Mouse (Mus musculus) heart, adult 2 months (tissue): ENCODE measurements around the gene P2ry6. TPM values are rescaled to one million over a fixed set of nuclear protein-coding genes. Genes with fewer than 3 reads are reported as not detected.

Experiments
- DNase-seq, 2 experiments: peaks; one replicate each; pipeline ENCODE4 v3.0.0; 2021
- H3K27ac ChIP-seq: fragments of 200-600 bp; 2 replicates; pipeline ENCODE4 v1.8.1; 2022
- H3K27me3 ChIP-seq: fragments of 200-500 bp; 2 replicates; pipeline ENCODE4 v1.6.1; 2012; ENCODE audit warnings: mild to moderate bottlenecking, low read length, inconsistent platforms, mixed read lengths; ENCODE audit not compliant: control insufficient read depth, insufficient read depth
- H3K36me3 ChIP-seq: fragments of 200-500 bp; 2 replicates; pipeline ENCODE4 v1.6.1; 2012; ENCODE audit warnings: low read length, inconsistent platforms; ENCODE audit not compliant: control insufficient read depth, insufficient read depth
- H3K4me1 ChIP-seq: fragments of 200-500 bp; 2 replicates; pipeline ENCODE4 v1.6.1; 2011; ENCODE audit warnings: low read length; ENCODE audit not compliant: control insufficient read depth, insufficient read depth
- H3K4me3 ChIP-seq: fragments of 200-600 bp; 2 replicates; pipeline ENCODE4 v1.8.1; 2022
- H3K79me2 ChIP-seq: fragments of 200-500 bp; replicated peaks from 2 replicates; pipeline ENCODE4 v1.6.1; 2012; ENCODE audit warnings: mild to moderate bottlenecking, inconsistent platforms, low read length, moderate library complexity, mixed read lengths; ENCODE audit not compliant: control insufficient read depth, insufficient read depth
- H3K9ac ChIP-seq: fragments of 200-500 bp; 2 replicates; pipeline ENCODE4 v1.6.1; 2012; ENCODE audit warnings: low read depth, mild to moderate bottlenecking, control low read depth, inconsistent platforms, low read length, mixed read lengths
- CTCF ChIP-seq: fragments of 200-600 bp; IDR thresholded peaks from 2 replicates; pipeline ENCODE4 v1.8.1; 2022; ENCODE audit warnings: antibody characterized with exemption, mild to moderate bottlenecking, moderate library complexity
- EP300 ChIP-seq: fragments of 200-500 bp; IDR thresholded peaks from 2 replicates; pipeline ENCODE4 v1.6.1; 2011; ENCODE audit warnings: low read depth, low read length, control low read depth; ENCODE audit not compliant: insufficient read depth
- POLR2A ChIP-seq: fragments of 200-500 bp; IDR thresholded peaks from 2 replicates; pipeline ENCODE4 v1.6.1; 2011; ENCODE audit warnings: mild to moderate bottlenecking, low read depth, low read length, control low read depth; ENCODE audit not compliant: insufficient read depth
- WGBS: fragments of 180-500 bp; shearing (Covaris S2); methylation state at CpG from one replicate; pipeline ENCODE4 v1.1.7; 2018; 5-methylcytosine and 5-hydroxymethylcytosine counted together
- intact Hi-C: fragments of 180-260 bp; cut with DNase I; formaldehyde crosslinking; loops from one replicate; pipeline ENCODE4 v1.15.1; 2025
- polyA plus RNA-seq: library from polyadenylated mRNA; depleted of rRNA; stranded (reverse); fragments of >200 nt; gene quantifications from 2 replicates; pipeline ENCODE4 v1.2.3, GENCODE M21; 2012
- total RNA-seq, 2 experiments: library from RNA; stranded (reverse); gene quantifications; 2 replicates each; pipeline ENCODE4 v1.2.3; 2021

Gene P2ry6
- total and polyA plus RNA-seq, 3 experiments, result 3.6 to 11.1 (median 4.2) TPM

DNA sequence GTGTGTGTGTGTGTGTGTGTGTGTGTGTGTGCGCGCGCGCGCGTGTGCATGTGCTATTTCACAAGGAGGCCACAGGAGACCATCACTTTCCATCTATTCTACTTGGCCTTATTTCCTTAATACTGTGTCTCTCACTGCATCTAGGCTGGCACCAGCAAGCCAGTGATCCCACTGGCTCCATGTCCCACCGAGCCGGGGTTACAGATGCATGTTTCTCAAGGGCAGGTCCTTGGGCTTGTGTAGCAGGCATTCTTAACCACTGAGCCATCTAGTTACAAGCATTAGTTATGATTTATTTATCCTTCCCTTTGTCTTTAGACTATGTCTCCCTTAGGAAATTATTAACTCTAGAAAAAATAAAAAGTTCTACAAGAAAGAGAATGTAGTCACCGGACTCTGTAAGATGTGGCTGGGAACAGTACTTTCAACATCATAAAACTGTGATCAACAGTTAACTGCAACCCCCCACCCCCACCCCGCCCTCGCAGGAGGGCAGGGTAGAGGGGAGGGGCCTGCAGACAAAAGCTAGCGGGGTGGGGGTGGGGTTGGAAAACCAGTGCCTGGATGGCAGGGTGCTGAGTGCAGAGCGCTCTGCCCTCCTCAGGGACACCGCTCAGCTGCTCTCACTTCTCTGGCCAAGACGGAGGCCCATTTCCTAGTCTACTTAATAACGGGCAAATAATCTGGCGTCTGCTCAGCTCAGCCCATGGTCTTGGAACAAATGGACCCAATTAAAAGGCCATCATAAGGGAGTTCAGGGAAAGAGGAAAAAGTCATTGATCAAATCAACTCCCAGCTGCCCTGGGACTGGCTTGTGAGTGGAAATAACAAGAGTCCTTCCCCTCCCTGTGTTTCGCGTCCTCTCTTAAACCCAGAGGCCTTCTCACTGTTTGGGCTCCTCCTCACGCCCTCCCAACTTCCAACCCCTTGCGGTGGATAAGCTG lies 10.3 kb upstream of the P2ry6 start:
- Histone ChIP-seq H3K79me2 (no peaks in the 10 kb centered on the region), H3K9ac (no peak overlapping the region), H3K36me3 (no peaks in the 10 kb centered on the region), H3K27ac (no peak overlapping the region), H3K4me1 (peaks cover 5% of the 10 kb centered on the region), H3K27me3 (no peaks in the 10 kb centered on the region), H3K4me3 (no peak overlapping the region)
- intact Hi-C loops, result loop anchor here (5.0 kb wide), 1 partner anchor 248 kb away; no protein-coding TSS in a partner anchor
- no peak for DNase-seq
- TF ChIP-seq CTCF, result no peak
- 0 out of 2 replicates have a peak, but pooled peaks have one; percentile 16 for TF ChIP-seq POLR2A
- no peak for TF ChIP-seq EP300
- 55% methylated on average over 21 of the region's 21 CpGs for WGBS

GRCm38 (mm10) chr7:100979175-100979574 lies 4.7 kb upstream of the P2ry6 start:
- intact Hi-C loops, result no loop called here
- TF ChIP-seq CTCF (no peak), EP300 (no peak), POLR2A (no peak)
- DNase-seq, result peak; percentile 75 to 81
- no peak overlapping the region for H3K4me3 ChIP-seq
- no peak overlapping the region for H3K9ac ChIP-seq
- no peaks in the 10 kb centered on the region for H3K36me3 ChIP-seq
- peaks cover 13% of the 10 kb centered on the region for H3K4me1 ChIP-seq
- WGBS, result 13% methylated on average over 2 of the region's 2 CpGs
- no peaks in the 10 kb centered on the region for H3K79me2 ChIP-seq
- peak overlapping the region; percentile 41 for H3K27ac ChIP-seq
- no peaks in the 10 kb centered on the region for H3K27me3 ChIP-seq

- 56% methylated on average over 5 of the region's 5 CpGs for WGBS
- intact Hi-C loops, result no loop called here
Observed at GRCm38 (mm10) chr7:100978171-100978570, 3.7 kb upstream of the P2ry6 start.

GRCm38 (mm10) chr7:100972875-100973274 lies 1.6 kb downstream of the P2ry6 start:
- no peak for TF ChIP-seq EP300
- no peak for TF ChIP-seq CTCF
- no peak overlapping the region for H3K27ac ChIP-seq
- peaks cover under 1% of the 10 kb centered on the region for H3K4me1 ChIP-seq
- no peaks in the 10 kb centered on the region for H3K36me3 ChIP-seq
- WGBS, result 64% methylated on average over 3 of the region's 3 CpGs
- intact Hi-C loops, result no loop called here
- H3K4me3 ChIP-seq, result no peak overlapping the region
- no peak for DNase-seq
- H3K27me3 ChIP-seq, result no peaks in the 10 kb centered on the region
- no peaks in the 10 kb centered on the region for H3K79me2 ChIP-seq
- no peak overlapping the region for H3K9ac ChIP-seq

More at GRCm38 (mm10) chr7:100978171-100978570, 3.7 kb upstream of the P2ry6 start:
- no peaks in the 10 kb centered on the region for H3K36me3 ChIP-seq
- H3K4me1 ChIP-seq, result peaks cover 13% of the 10 kb centered on the region
- no peak overlapping the region for H3K4me3 ChIP-seq
- no peak overlapping the region; the same call in 1 of the 2 replicates for H3K27ac ChIP-seq
- TF ChIP-seq POLR2A (no peak), CTCF (no peak), EP300 (no peak)
- no peaks in the 10 kb centered on the region for H3K79me2 ChIP-seq
- H3K9ac ChIP-seq, result no peak overlapping the region
- DNase-seq, result no peak
- no peaks in the 10 kb centered on the region for H3K27me3 ChIP-seq

DNA sequence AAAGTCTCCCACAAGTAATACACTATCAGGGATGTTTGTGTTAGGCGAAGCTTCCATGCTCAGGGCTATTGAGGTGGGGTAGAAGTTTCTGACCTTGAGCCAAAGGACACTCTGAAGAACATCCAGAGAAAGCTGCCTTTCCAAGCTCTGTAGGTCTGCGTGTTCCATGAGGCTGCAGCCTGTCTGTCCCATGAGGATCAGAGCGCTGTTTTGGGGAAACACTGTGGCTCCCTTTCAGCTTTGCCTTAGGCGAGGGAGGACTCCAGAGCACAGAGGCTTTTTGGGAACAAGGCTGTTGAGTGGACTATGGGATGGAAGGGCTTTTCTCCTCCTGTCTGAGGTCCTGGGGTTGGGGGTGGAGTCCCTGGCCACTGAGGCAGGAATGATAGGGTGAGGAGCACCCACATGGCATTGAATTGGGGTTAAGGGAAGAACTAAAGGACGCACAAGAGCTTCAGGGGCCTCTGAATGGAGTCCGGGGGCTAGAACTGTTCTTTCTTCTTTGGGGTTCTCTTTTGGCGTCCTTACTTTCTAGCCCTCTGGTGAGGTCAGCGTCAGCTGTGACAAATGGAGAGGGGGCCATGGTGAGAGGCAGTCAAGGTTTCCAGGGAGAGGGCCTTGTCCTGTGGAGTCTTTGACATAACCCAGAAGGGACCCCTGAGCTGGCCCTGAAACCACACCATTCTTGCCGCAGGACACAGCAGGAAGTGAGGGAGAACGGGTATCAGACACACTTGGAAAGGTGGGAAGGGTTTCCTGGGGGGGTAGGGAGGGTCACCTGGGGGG lies 5.4 kb downstream of the P2ry6 start:
- no peak overlapping the region for H3K4me3 ChIP-seq
- intact Hi-C loops, result no loop called here
- peaks cover 1% of the 10 kb centered on the region; the same call in 1 of the 2 replicates for H3K4me1 ChIP-seq
- no peak for DNase-seq
- H3K27me3 ChIP-seq, result no peaks in the 10 kb centered on the region
- no peak overlapping the region for H3K27ac ChIP-seq
- H3K36me3 ChIP-seq, result no peaks in the 10 kb centered on the region
- TF ChIP-seq EP300 (no peak), POLR2A (no peak), CTCF (no peak)
- no peaks in the 10 kb centered on the region for H3K79me2 ChIP-seq
- no peak overlapping the region for H3K9ac ChIP-seq
- WGBS, result 77% methylated on average over 10 of the region's 10 CpGs
